Mouse (Mus musculus) left cerebral cortex, adult 18-20 months (tissue): Measurements from ENCODE around the gene Fgd2. TPM values are rescaled to one million over a fixed set of nuclear protein-coding genes. Genes with fewer than 3 reads are reported as not detected.

Experiments
- DNase-seq, 2 experiments: peaks; one replicate each; pipeline ENCODE4 v3.0.0; 2021 to 2022; ENCODE audit warnings: low spot score in 2 of 2, mixed read lengths in 1 of 2
- total RNA-seq, 2 experiments: library from RNA; stranded (reverse); gene quantifications; 2 replicates each; pipeline ENCODE4 v1.2.3; 2021

The Fgd2 gene
- total RNA-seq, 2 experiments from 2014 or later = 5.0 to 6.0 TPM

DNA sequence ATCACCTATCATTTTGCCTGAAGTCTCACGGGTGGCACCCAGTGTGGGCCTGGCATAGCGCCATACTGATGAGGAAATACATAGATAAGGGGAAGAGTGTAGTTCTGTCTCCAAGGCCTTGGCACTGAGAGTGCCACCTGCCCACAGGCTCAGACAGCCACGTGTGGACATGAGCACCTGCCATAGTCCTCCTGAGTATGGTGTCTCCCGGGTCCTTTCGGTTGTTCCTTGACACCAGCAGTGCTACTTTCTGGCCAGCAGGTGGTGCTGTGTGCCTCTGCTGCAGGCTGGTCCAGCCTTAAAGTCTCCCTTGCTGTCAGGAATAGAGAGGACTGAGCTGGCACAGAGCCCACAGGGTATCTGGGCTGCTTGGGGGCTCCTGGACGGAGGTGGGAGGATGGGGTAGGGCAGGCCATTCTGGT is 36.1 kb downstream of the Fgd2 start:
- peak; percentile 77 to 79 for DNase-seq

DNA sequence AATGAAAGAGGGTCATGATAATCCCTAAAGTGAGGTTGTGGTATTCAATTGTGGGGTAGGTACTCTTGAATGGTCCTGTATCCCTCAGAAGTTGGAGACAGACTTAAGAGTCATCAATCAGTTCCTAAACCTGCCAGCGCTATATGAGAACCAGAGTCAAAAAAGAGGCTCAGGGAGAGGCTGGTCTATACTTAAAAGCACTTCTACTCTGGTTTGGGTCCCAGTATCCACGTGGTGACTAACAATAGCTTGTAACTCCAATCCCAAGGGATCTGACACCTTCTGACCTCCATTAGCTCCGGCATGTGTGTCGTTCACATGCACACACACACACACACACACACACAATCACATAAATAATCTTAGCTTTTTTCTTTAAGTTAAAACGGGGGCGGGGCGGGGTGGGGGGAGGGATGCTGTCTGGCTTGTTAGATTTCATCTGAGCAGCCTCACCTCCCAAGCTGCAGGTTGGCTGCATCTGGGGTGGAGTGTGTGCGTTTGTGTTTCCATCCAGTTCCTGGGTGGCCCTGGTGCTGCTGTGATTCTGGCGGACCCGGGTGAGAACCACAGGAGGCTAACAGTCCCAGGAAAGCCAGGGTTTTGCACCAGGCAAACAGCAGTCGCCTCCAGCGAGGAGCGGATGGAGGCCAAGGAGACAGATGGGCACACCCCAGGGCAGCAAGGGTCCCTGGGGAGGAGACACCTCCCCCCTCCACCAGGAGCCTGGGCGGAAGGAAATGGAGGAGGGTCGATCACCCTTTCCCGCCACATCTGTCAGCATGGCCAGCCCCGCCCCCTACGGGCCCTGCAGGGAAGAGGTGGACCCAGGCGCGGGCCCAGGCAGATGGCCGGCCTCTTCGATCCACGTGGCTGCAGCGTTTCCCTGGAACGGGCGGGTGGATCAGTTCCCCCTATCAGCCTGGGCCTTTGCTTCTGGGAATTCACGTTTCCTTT is 37.0 kb downstream of the Fgd2 start:
- DNase-seq = peak; percentile 11 to 14

DNA sequence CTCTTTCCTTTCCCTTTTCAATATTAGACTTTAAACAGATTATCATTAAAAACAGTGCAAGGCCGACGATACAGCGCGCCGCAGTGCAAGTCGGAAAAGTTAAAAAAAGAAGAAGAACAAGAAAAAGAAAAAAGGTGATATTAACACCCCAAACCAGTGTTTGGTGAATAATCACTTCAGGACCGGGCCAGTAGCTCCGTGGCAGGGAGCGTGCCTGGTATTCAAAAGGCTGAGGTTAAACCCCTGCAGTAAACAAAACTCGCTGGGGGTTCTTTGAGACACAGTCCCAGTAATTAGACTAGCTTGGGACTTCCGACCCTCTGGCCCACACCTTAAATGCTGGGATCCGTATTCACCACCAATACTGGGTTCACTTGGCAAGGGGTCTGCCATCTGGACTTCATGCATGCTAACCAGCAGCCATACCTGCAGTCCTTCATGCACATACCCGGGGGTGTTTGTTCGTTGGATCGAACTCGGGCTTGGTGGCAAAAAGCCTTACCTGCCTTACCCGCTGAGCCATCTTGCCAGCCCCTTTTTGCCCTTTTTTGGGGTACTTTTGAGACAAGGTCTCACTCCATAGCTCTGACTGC is 37.8 kb downstream of the Fgd2 start:
- no peak for DNase-seq

DNA sequence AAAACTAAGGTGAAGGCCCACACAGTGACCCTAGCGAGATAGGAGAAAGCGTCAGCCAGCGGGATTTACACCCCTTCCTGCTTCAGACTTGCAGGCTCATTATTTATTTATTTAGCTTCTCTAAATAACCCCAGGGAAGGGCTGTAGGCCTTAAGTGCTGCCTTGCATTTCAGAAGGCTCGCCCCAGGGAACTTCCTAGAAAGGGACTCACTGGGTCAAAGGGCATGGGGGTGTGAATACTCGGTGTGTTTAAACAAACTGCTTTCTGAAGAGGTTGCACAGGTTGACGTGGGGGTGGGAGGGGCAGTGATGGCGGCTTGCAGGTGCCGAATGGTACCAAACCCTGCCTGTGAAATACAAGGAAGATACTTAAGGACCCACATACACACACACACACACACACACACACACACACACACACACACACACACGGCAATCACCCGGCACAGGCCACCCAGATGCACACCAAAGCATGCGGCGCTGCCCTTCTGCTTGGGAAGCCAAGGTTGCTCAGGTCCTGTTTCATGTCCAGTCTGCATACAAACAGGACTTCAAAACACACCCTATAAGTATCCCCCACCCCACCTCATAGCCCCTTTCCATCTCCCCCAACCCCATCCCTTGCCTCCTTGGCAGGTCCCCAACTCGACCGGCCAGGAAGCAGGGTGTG is 38.7 kb downstream of the Fgd2 start:
- DNase-seq = no peak

- DNase-seq = no peak
Measured at GRCm38 (mm10) chr17:29400044-29400443, 39.3 kb downstream of the Fgd2 start.

- DNase-seq = no peak
Measured at GRCm38 (mm10) chr17:29401741-29402268, 41.1 kb downstream of the Fgd2 start.

DNA sequence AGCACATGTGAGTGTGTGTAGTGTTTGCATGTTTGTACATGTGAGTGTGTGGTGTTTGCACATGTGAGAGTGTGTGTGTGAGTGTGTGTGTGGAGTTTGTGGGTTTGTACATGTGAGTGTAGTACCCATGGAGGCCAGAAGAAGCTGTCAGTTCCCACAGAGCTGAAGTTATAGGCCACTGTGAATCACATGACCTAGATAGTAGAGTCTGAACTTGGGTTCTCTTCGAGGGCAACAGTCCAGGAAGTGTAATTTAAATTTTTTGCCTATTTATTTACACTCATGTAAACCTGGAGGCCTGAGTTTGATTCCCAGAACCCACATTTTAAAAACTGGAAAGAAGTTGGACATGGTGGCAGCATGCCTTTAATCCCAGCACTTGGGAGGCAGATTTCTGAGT is 42.5 kb downstream of the Fgd2 start:
- DNase-seq = no peak

- no peak for DNase-seq
Measured at GRCm38 (mm10) chr17:29405501-29405900, 44.8 kb downstream of the Fgd2 start.

DNA sequence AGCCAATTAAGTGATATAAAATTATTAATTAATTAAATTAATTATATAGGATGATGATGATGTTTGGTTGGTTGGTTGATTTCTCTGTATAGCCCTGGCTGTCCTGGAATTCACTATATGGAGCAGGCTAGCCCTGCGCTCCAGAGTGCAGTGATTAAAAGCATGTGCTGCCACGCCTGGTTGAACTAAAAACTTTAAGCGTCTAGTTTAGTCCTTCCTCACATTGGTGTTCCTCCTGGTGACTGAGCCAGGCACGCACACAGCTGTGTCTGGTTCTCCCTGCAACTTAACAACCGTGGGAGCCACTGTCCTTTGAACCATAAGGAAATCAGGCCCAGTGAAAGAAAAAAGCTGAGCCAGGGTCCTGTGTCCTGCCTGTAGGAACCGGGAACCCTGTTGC is 45.4 kb downstream of the Fgd2 start:
- DNase-seq = no peak

GRCm38 (mm10) chr17:29407405-29407804 is 46.7 kb downstream of the Fgd2 start:
- no peak for DNase-seq

DNA sequence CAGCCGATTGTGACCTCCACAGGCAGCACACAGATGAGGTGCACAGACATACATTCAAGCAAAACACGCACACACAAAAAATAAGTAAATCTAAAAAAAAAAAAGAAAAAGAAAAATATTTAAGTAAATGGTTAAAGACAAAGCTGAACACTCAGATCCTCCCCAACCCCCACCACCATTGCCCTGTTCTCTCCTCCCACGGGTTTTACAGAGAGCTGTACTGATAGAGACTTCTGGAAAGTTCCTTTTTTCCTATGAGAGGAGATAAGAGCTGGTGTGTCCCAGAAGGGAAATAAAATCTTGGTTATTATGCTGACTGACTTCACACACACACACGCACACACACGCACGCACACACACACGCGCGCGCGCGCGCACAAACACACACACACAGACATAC is 47.6 kb downstream of the Fgd2 start:
- no peak for DNase-seq

GRCm38 (mm10) chr17:29409800-29410343 is 49.2 kb downstream of the Fgd2 start:
- DNase-seq = no peak

DNA sequence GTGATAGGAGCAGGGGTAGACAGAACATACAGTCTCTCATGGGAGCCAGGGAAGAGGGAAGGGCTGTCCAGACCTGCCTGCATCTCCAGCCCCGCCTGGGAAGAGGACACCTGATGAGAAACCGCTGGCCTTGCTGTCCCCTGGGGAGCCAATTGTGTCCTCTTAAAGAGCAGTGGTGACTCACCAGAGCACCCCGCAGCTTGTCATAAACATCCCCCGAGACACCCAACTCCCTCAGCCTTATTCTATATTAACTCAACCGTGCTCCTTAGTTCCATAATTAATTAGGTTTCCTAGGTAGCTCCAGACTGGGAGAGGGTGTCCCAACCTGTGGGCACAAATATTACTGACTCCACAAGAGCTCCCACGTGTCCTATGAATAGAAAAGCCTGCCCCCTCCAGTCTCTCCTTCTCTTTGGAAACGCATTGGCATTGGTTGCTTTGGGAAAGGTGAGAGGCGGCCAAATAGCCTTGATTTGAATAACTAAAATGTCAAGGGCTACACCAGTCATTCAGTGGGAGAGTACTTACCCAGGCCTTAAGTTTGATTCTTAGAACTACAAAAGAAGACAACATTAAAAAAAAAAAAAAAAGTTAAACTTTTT is 51.2 kb downstream of the Fgd2 start:
- no peak for DNase-seq

- no peak for DNase-seq
Measured at GRCm38 (mm10) chr17:29414566-29414965, 53.9 kb downstream of the Fgd2 start.

DNA sequence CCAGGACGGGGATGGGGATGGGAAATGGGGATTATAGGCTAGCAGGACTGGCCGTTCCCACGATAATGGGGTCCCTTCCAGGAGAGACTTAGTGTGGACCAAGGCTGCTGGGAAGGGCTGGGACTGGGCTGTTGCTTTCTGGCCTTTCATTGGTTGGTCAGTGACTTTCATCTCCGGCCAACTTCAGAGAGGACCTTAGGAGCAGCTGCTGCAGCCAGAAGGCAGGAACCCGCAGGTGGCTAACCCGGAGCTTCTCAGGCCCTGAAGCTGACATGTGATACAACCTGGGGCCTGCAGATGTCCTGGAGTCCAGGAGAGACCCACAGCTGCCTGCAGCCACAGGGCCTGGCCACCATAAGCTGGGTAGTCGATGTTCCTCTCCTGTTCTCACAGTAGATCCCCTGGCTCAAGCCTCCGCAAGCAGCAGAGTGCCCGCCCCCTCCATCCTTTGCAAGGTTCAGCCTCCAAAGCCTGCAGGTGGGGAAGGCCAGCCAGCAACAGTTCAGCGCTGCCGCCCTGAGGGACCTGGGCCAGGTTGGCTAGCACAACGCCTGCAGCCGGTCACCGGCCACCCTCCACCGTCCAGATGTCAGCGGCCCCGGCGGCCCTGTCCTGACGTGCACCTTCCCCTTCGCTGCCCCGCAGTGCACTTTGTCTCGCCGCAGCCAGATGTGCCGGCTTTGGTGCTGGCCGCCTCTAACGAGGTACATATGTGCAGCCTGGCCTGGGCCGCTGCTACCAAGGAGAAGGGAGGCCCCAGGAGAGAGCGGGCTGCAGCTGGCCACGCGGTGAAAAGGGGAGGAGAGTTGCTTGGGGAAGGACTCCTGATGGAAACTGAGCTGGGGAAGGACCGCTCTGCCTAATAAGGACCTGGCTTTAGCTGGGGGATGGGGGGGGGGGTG is 55.3 kb downstream of the Fgd2 start:
- DNase-seq = no peak

DNA sequence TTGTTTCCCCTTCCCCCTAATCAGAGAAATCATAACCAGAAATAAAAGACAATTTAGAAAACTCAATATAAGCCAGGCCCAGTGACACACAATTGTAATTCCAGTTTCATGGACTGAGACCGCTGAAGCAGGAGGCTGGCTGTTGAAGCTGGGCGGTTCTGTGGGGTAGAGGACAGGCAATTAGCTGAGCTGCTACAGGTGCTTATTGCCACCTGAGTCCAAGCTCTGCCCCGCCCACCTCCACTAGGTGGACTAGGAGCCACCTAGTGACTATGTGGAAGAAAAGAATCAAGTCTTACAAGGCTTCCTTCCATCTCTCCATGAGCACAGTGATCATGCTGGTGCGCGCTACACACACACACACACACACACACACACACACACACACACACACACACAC is 56.0 kb downstream of the Fgd2 start:
- no peak for DNase-seq

DNA sequence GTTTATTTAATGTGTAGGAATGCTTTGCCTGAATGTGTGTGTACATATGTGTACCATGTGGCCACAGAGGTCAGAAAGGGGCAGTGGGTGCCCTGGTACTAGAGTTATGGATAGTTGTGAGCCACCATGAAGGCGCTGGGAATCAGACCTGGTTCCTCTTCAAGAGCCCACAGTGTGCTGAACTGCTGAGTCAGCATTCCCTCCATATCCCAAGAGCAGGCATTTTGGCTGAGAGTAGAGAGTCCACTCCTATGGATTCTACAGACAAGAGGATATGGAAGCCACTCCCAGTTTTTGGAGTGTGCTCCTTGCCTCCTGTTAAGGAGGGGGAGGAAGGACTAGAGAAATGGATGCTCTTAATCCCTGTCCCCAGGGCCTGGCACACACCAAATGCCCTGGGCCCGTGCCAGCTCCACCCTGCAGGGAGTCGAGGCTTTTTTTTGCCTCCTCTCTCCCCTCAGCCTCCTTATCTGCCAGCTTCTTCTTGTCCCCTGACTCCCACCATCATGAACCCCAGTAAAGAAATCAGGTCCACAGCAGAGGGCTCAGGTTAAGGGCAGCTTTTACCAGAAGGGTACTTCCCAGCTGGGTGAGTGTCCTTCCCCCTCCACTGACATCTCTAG is 58.2 kb downstream of the Fgd2 start:
- no peak for DNase-seq

- no peak for DNase-seq
Measured at GRCm38 (mm10) chr17:29419976-29420739, 59.4 kb downstream of the Fgd2 start.

GRCm38 (mm10) chr17:29421319-29421718 is 60.6 kb downstream of the Fgd2 start:
- DNase-seq = no peak
